Mouse (Mus musculus): ENCODE measurements around the gene Golga1.

- TF ChIP-seq POLR2A (IDR thresholded peaks at IDR 0.05; ENCODE audit: control insufficient read depth, low read depth, low read length) (no peak), CTCF (IDR thresholded peaks at IDR 0.05; ENCODE audit: control insufficient read depth, insufficient read depth, insufficient replicate concordance, low read depth, low read length) (no peak)
Measured at GRCm38 (mm10) chr2:39110514-39110913, 45.2 kb upstream of the Golga1 start.

Data from testis, adult 2 months (tissue).